Mouse (Mus musculus) neural tube, embryonic 13.5 days (tissue): Measurements from ENCODE around the gene Ano4. TPM values are rescaled to one million over a fixed set of nuclear protein-coding genes. Genes with fewer than 3 reads are reported as not detected.

Experiments used
- ATAC-seq: fragments of 200-750 bp; cut with Nextera tagmentation; 2 replicates; pipeline ENCODE4 v1.8.0; 2017; ENCODE audit warnings: low read depth, mild to moderate bottlenecking, moderate TSS enrichment, moderate library complexity
- H3K27ac ChIP-seq: fragments of 300-500 bp; sonication (generic); replicated peaks from 2 replicates; pipeline ENCODE4 v1.5.1; 2015; ENCODE audit warnings: moderate library complexity, mild to moderate bottlenecking, inconsistent platforms
- H3K27me3 ChIP-seq: fragments of 300-500 bp; sonication (generic); 2 replicates; pipeline ENCODE4 v1.6.1; 2015; ENCODE audit warnings: mild to moderate bottlenecking, inconsistent platforms
- H3K36me3 ChIP-seq: fragments of 300-500 bp; sonication (generic); 2 replicates; pipeline ENCODE4 v1.6.1; 2015; ENCODE audit warnings: mild to moderate bottlenecking, inconsistent platforms
- H3K4me1 ChIP-seq: fragments of 300-500 bp; sonication (generic); replicated peaks from 2 replicates; pipeline ENCODE4 v1.6.1; 2015; ENCODE audit warnings: inconsistent platforms
- H3K4me2 ChIP-seq: fragments of 300-500 bp; sonication (generic); 2 replicates; pipeline ENCODE4 v1.6.1; 2015; ENCODE audit warnings: inconsistent platforms, mild to moderate bottlenecking, moderate library complexity
- H3K4me3 ChIP-seq: fragments of 300-500 bp; sonication (generic); 2 replicates; pipeline ENCODE4 v1.5.1; 2015; ENCODE audit warnings: mild to moderate bottlenecking, inconsistent platforms
- H3K9ac ChIP-seq: fragments of 300-500 bp; sonication (generic); 2 replicates; pipeline ENCODE4 v1.6.1; 2015; ENCODE audit warnings: moderate library complexity, mild to moderate bottlenecking, inconsistent platforms
- H3K9me3 ChIP-seq: fragments of 300-500 bp; sonication (generic); 2 replicates; pipeline ENCODE4 v1.6.1; 2016; ENCODE audit warnings: inconsistent platforms
- WGBS: fragments of 180-500 bp; shearing (Covaris S2); methylation state at CpG from one replicate; pipeline ENCODE4 v1.1.7; 2015; 5-methylcytosine and 5-hydroxymethylcytosine counted together
- polyA plus RNA-seq: library from polyadenylated mRNA; unstranded; fragments of >200 nt; fragmentation: Nextera tagmentation; extraction: Ambion mirVana; gene quantifications from 2 replicates; pipeline ENCODE4 v1.2.1, GENCODE M21; 2015

The Ano4 gene
- polyA plus RNA-seq, 1 experiment from 2014 or later: 8.5 TPM

GRCm38 (mm10) chr10:88983444-88983843 is 361.1 kb downstream of the Ano4 start:
- H3K4me3 ChIP-seq: no peak overlapping the region
- 41% methylated on average over 8 of the region's 8 CpGs for WGBS
- H3K4me2 ChIP-seq: no peak overlapping the region
- no peaks in the 10 kb centered on the region for H3K36me3 ChIP-seq
- no peaks in the 10 kb centered on the region for H3K9me3 ChIP-seq
- H3K4me1 ChIP-seq: no peaks in the 10 kb centered on the region
- H3K27me3 ChIP-seq: no peaks in the 10 kb centered on the region
- ATAC-seq: no peak
- no peak overlapping the region for H3K27ac ChIP-seq
- no peak overlapping the region for H3K9ac ChIP-seq

- no peak overlapping the region for H3K27ac ChIP-seq
- no peaks in the 10 kb centered on the region for H3K4me1 ChIP-seq
- H3K9ac ChIP-seq: no peak overlapping the region
- no peaks in the 10 kb centered on the region for H3K27me3 ChIP-seq
- no peaks in the 10 kb centered on the region for H3K36me3 ChIP-seq
- no peak overlapping the region for H3K4me2 ChIP-seq
- ATAC-seq: no peak
- no peaks in the 10 kb centered on the region for H3K9me3 ChIP-seq
- H3K4me3 ChIP-seq: no peak overlapping the region
- 84% methylated on average over 4 of the region's 4 CpGs for WGBS
These were observed 365.1 kb downstream of the Ano4 start for GRCm38 (mm10) chr10:88979451-88979850.

- Histone ChIP-seq H3K4me1 (no peaks in the 10 kb centered on the region), H3K4me2 (no peak overlapping the region), H3K27ac (no peak overlapping the region), H3K27me3 (no peaks in the 10 kb centered on the region), H3K4me3 (no peak overlapping the region), H3K9ac (no peak overlapping the region), H3K9me3 (no peaks in the 10 kb centered on the region), H3K36me3 (no peaks in the 10 kb centered on the region)
- WGBS: 77% methylated on average over 6 of the region's 6 CpGs
- no peak for ATAC-seq
These were observed 365.6 kb downstream of the Ano4 start for GRCm38 (mm10) chr10:88978932-88979331.

GRCm38 (mm10) chr10:88970951-88971725 is 373.4 kb downstream of the Ano4 start:
- no peaks in the 10 kb centered on the region for H3K9me3 ChIP-seq
- no peak overlapping the region for H3K27ac ChIP-seq
- 90% methylated on average over 7 of the region's 7 CpGs for WGBS
- H3K36me3 ChIP-seq: no peaks in the 10 kb centered on the region
- H3K27me3 ChIP-seq: no peaks in the 10 kb centered on the region
- no peaks in the 10 kb centered on the region for H3K4me1 ChIP-seq
- no peak overlapping the region for H3K4me2 ChIP-seq
- no peak overlapping the region for H3K4me3 ChIP-seq
- no peak overlapping the region for H3K9ac ChIP-seq
- no peak for ATAC-seq

GRCm38 (mm10) chr10:88968586-88968985 is 376.0 kb downstream of the Ano4 start:
- no peak for ATAC-seq
- H3K36me3 ChIP-seq: no peaks in the 10 kb centered on the region
- 92% methylated on average over 5 of the region's 5 CpGs for WGBS

GRCm38 (mm10) chr10:88960791-88961190 is 383.8 kb downstream of the Ano4 start:
- Histone ChIP-seq H3K27me3 (no peaks in the 10 kb centered on the region), H3K9ac (no peak overlapping the region), H3K4me1 (no peaks in the 10 kb centered on the region), H3K4me3 (no peak overlapping the region), H3K36me3 (no peaks in the 10 kb centered on the region), H3K4me2 (no peak overlapping the region), H3K9me3 (no peaks in the 10 kb centered on the region), H3K27ac (no peak overlapping the region)
- no peak for ATAC-seq
- 84% methylated on average over 5 of the region's 5 CpGs for WGBS

More at GRCm38 (mm10) chr10:88968586-88968985, 376.0 kb downstream of the Ano4 start:
- Histone ChIP-seq H3K4me2 (no peak overlapping the region), H3K9me3 (no peaks in the 10 kb centered on the region), H3K4me3 (no peak overlapping the region), H3K9ac (no peak overlapping the region), H3K4me1 (no peaks in the 10 kb centered on the region), H3K27ac (no peak overlapping the region), H3K27me3 (no peaks in the 10 kb centered on the region)

GRCm38 (mm10) chr10:88950297-88950653 is 394.3 kb downstream of the Ano4 start:
- WGBS: 82% methylated on average over 4 of the region's 4 CpGs
- H3K4me1 ChIP-seq: no peaks in the 10 kb centered on the region
- H3K9me3 ChIP-seq: no peaks in the 10 kb centered on the region
- no peak overlapping the region for H3K27ac ChIP-seq
- no peaks in the 10 kb centered on the region for H3K27me3 ChIP-seq
- no peak for ATAC-seq
- no peak overlapping the region for H3K4me2 ChIP-seq
- H3K36me3 ChIP-seq: no peaks in the 10 kb centered on the region
- no peak overlapping the region for H3K4me3 ChIP-seq
- no peak overlapping the region for H3K9ac ChIP-seq

- no peak overlapping the region for H3K9ac ChIP-seq
- ATAC-seq: no peak
- H3K9me3 ChIP-seq: no peaks in the 10 kb centered on the region
- H3K27me3 ChIP-seq: no peaks in the 10 kb centered on the region
- H3K4me3 ChIP-seq: no peak overlapping the region
- H3K4me1 ChIP-seq: no peaks in the 10 kb centered on the region
- no peaks in the 10 kb centered on the region for H3K36me3 ChIP-seq
- 92% methylated on average over 12 of the region's 12 CpGs for WGBS
- H3K27ac ChIP-seq: no peak overlapping the region
- no peak overlapping the region for H3K4me2 ChIP-seq
These were observed 394.8 kb downstream of the Ano4 start for GRCm38 (mm10) chr10:88949649-88950296.

Other genes with a start within 250 kb of the Ano4 start
- 5.8 and 6.3 TPM in 2 replicates for gene Gas2l3, start 99.2 kb upstream of the Ano4 start, polyA plus RNA-seq
- not detected in 2 replicates for gene Nr1h4, start 188.8 kb upstream of the Ano4 start, polyA plus RNA-seq